Mouse (Mus musculus) right cerebral cortex, postnatal 36 days (tissue): ENCODE results near the gene Prkcb.
A peak's percentile ranks its signal among the peaks of the same experiment; 100 is the strongest.

Source experiments
- DNase-seq, 2 experiments: peaks; one replicate each; pipeline ENCODE4 v3.0.0; 2022; ENCODE audit warnings: low spot score in 2 of 2, mixed read lengths in 1 of 2

Prkcb gene

DNA sequence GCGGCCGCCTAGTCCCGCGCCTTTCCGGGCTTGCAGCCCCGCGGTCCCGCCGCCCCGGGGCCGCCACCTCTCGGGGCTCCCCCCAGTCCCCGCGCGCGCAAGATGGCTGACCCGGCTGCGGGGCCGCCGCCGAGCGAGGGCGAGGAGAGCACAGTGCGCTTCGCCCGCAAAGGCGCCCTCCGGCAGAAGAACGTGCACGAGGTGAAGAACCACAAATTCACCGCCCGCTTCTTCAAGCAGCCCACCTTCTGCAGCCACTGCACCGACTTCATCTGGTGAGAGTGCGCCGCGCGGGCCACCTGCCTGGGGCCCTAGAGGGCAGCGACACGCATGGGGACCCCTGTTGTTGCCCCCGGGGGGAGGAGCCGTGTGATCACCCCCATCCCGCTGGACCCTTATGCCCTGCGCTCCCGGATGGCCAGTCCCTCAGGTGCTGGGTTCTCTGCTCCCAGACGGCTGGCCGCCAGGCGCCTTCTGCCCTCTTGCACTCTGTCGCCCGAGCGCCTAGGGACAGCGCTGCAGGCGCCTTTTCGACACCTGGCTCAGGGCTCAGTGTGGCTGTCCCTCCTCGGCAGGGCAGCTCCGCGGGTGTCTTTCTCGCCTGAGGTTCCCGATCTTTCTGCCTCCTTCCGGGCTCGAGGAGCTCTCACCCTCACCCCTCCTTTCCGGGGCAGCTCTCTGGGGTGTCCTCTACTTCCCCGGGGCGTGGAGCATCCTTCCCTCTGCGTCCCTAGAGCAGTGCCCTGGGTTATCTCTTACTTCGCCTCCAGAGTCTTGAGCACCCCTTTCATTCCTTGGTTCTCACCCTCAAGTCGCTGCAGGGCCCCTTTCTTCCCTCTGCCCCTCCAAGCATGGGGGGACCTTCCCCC, 926 bp downstream of the Prkcb start:
- DNase-seq, result peak in 1 of 2 experiments; percentile 32

DNA sequence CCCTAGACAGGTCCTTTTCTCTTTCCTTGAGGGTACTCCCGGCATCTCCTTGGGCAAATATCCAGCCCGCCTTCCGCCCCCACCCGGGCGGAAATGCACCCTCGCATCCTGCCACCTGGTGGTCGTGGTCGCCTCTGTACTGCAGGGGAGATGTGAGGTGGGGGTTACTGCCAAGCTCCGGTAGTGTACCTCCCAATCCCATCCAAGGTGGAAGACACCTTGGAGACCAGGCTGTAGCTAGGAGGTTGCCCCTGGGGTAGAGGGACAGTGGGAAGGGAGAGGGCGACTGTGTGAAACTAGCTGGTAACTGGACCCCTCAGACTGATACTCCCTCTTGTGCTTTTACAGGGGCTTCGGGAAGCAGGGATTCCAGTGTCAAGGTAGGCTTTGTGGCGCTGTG, 1.6 kb downstream of the Prkcb start:
- no peak for DNase-seq

DNA sequence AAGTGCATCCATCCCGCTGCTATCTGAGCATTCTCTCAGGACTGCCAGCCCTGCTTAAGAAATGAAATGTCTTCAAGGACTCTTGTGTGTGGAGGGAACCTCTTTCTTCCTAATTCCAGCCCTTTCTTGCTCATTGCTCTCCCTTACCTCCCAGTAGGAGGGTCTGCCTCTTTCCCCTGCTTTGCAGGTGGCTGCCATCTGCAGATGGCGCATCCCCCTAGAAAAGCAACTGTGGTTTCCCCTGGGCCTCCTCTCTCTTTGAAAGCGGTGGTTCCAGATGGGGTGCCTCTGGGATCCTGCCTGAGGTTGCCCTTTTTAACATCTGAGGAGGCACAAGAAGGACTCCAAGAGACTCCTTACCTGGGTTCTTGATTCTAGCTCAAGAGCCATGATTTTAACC, 2.2 kb downstream of the Prkcb start:
- no peak for DNase-seq

DNA sequence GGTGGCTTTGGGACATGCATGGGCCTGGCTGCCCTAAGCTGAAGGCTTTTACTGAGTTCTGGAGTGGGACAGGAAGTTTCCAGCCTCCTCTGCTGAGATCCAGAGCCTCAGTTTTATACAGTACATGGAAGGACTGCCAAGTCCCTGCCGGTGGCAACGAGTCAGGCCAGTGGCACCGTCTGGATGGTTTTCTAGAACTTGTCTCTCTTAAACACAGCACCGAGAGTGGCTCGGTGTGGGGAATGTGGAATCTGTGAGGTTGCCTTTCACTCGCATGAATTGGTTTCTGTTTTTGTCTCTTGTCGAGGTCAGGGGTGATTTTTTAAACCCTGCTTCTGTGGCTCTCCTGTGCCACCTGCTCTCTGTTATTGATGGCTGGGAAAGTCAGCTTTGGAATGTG, 3.6 kb downstream of the Prkcb start:
- DNase-seq, result no peak

DNA sequence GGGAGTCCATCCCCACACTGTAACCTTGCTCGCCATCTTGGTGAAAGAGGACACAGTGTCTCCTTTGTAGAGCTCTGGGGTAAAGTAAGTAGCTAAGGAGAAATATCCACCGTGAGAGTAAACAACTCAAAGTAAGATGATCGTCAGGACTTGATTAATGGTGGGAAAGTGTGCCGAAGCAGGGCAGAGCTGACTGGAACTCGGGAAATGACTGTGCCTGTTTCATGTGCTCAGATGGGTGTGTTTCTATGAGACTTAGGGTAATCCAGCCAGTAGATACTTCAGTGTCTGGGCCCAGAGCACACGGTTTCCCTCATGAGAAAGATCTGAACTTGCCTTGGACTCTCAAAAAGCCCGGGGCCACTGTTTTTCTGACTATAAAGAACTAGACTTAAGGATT, 5.6 kb downstream of the Prkcb start:
- no peak for DNase-seq

DNA sequence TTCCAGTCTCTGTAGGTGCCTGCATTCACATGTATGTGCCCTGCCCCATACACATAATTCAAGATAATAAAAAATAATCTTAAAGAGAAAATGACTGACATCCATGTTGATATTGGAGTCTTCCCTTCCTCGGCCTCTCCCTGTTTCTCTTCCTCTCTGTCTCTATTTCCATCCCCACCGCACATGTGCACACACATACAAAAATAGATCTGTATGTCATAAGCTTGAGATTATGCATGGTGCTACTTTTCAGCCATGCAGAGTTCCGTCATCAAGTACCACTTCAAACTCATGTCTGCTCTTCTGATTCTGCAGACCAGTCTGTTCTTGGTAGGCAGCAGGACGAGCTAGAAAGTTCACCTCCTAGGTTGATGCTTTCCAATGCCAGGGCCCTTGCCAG, 6.8 kb downstream of the Prkcb start:
- no peak for DNase-seq

DNA sequence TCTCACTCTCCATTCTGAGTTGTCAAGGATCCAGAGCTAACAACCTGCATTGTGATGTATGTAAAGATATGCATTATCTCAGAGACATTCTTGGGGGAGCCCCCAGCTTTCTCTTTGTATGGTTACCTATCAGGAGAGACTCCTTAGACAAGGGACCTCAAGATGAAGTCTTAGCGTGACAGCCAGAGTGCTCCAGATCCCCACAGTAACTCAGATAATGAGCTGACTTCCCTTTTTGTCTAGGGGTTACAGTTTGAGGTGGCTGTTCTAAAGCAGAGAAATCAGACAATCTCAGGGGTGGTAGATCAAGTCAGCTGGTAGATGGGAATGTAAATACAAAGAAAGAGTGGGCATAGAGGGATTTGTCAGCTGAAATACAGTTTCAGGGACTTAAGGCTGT, 7.8 kb downstream of the Prkcb start:
- no peak for DNase-seq

DNA sequence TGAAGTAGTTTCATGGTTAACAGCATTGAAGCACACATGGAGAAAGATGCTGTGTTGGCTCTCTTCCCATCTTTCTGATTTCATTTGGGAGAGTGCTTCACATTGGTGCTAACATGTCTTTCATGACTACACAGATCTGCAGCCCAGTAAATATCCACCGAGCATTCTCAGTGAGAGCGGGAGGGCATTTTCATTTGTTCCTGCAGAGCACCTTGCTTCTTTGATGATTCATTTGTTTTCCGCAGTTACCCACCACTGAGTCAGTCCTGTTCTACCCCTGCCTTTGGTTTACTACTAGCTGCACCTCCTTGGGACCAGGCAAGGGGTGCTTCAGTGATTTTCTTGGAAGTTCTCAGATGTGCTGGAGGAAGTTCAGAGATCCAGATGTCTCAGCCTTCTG, 8.3 kb downstream of the Prkcb start:
- no peak for DNase-seq

DNA sequence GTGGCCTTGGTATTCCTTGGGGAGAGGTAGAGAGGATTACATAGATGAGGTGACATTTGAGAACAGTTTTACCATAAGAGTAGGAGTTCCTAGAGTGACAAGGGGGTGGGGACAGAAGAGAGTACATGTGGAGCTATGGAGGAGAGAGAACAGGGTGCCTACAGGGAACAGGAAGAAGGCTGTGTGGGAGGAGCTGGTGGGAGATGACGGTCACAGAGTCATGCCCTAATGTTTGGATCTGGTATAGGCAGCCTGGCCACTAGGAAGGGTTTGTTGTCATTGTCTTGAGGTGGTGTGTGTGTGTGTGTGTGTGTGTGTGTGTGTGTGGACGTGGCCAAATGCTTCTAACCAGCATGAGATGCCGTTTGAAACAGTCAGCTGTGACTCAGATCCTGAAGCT, 9.1 kb downstream of the Prkcb start:
- no peak for DNase-seq

DNA sequence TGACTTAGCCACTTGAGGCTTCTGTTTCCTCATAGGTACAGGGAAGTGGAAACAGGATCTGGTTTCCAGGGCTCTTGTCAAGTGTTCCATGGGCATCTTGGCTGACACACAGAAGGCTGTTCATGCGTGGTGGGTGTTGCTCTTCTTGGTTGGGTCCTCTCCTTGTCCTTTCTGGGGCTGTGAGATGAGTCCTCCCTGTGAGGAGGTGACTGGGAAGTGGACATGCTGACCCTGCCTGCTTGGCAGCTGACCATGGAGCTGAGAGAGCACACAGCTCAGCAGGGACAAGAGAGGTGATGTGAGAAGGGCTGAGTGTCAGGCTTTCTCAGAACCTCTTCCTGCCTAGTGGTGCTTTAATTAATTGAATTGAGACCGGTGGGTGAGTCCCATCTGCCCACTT, 10.2 kb downstream of the Prkcb start:
- DNase-seq, result no peak

DNA sequence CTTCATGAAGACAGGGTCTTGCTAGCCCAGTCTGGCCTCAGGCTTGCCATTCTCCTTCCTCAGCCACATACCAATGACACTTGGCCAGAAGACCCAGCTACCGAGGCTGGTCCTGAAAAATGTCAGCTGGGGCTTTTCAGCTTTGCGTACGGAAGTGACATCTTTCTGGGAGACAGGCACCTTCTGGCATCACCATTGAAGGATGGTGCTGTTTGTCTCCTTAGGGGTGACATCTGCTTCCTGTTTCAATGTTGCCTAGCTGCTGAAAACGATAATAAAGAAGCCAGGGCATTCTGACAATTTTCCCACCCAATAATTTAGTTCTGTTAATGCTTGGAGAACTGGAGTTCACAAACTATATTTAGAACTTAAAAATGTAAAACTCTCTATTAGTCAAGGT, 12.0 kb downstream of the Prkcb start:
- no peak for DNase-seq

DNA sequence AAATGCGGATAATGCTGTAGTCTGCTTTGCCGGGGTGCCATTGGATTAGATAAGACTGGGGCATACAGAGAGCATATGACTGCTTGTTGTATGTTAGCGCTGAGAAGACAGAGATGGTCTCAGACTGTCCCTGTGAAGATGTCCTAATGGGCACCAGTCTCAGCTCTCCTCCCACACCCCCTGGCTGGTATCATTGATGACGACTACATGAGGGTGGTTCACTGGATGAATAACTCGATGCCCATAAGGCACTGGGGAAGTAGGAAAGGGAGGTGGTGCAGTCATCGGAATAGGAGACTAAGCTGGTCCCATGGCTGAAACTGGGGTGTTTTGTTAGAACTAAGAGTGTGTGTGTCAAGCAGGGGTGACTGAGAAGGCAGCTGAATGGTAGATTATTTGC, 14.0 kb downstream of the Prkcb start:
- no peak for DNase-seq

DNA sequence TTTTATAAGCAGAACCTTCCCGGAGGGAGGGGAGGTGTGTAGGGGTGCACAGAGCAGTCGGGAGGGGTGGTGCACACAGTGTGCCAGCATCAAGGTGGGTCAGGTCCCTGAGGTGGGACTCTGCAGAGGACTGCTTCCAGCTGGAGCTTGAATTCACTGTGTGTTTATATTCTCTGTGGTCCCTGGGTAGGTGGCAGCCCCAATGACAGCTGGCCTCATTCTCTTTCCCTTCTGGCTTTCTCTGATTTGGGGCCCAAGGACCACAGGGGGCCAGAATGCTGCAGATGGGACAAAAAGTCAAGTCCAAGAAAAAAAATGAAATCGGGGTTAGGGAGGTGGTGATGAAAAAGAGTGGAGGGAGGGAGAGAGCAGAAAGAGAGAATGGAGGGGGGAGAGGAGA, 15.4 kb downstream of the Prkcb start:
- no peak for DNase-seq

DNA sequence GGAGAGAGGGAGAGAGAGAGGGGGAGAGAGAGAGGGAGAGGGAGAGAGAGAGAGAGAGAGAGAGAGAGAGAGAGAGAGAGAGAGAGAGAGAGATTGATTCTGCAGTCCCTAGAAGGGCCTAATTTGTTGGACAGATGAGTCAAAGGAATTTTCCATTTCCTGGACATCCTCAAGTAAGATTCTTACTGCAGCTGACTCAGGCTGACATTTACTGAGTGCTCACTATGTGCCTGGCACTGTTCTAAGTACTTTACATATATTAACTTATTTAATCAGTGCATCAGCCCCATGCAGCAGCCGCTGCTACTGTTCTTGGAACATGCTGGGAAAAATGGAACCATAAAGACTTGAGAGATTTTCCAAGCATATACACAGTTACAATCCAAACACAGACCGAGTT, 16.0 kb downstream of the Prkcb start:
- no peak for DNase-seq

DNA sequence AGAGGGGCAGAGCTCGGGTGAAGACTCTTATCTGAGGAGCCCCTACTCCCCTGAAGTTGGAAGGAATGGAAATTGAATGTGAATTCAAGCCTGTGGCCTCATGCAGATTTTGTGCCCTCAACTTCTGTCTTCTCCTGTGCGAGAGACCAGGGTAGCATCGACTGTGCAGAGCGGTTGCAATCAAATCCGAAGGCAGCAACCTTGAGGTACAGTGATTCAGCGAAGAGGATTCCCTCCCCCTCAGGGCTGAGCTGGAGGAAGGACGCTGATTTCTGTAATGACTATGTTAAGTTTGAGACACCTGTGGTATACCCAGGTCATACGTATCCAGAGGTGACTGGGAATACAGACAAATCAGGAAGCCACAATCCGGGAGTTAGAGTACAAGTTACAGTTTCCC, 18.7 kb downstream of the Prkcb start:
- DNase-seq, result no peak

DNA sequence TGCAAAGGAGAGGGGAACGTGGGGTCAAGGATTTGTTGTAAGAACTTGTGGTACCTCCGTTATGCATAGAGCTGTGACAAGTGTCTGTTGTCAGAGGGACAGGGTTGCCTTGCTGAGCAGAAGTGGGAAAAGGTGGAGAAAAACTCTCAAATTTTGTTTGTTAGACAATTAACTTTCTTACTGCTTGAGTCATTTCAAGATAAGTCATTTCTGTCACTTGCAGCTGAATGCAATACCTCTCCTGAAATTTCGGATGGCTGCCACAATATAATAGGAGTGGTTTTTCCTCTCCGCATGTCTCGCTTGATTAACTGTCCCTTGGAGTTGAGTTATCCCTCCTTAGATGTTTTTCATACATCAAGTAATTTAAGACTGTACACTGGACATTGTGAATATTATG, 20.1 kb downstream of the Prkcb start:
- DNase-seq, result no peak

DNA sequence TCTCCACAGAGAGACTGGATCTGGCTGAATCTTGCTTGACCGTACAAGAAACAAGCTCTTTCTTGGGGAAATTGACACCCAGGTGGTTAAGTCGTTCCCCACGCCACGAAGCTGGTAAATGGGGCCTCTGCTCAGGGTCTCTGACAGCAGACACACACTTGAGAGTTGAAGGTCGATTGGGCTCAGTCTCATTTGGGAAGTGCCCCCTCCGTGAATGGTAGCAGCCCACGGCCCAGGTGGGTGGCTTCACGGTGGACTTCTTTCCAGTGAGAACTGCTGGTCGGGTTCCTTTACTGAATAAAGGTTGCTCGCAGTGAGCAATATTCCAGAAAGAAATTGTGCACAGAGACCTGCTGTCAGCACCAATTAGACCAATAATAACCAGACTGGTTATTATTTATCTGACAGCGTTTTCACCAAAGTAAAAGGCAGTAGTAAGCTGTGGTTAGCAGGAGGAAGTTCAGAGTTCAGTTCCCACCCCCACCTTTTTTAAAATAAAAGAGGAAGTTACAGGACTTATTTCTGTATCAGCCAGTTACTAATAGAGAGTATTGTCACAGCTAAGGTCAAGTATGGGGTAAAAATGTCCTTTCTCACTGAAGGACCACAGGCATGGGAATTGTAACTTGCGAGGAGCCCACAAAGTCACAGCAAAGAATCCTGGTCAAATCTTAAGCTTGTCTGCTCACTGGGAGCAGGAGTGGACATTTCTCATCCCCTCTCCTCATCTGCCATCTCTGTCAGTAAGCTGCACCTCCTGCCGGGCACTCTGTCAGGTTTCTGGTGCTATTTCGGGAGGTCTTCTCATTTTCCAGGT, 21.6 kb downstream of the Prkcb start:
- DNase-seq, result no peak

DNA sequence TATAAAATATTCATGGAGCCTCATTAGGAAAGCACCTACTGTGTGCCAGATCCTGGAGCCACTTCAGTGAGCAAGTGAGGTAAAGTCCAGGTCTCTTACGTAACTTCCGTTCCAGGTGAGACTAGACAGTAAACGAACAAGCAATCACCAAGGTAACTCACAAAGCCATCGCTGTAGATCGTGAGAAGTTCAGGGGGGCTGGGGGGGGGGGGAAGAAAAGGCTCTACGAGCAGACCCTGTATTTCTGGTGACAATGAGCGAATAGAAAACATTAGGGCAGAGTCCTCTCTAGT, 22.1 kb downstream of the Prkcb start:
- DNase-seq, result no peak

DNA sequence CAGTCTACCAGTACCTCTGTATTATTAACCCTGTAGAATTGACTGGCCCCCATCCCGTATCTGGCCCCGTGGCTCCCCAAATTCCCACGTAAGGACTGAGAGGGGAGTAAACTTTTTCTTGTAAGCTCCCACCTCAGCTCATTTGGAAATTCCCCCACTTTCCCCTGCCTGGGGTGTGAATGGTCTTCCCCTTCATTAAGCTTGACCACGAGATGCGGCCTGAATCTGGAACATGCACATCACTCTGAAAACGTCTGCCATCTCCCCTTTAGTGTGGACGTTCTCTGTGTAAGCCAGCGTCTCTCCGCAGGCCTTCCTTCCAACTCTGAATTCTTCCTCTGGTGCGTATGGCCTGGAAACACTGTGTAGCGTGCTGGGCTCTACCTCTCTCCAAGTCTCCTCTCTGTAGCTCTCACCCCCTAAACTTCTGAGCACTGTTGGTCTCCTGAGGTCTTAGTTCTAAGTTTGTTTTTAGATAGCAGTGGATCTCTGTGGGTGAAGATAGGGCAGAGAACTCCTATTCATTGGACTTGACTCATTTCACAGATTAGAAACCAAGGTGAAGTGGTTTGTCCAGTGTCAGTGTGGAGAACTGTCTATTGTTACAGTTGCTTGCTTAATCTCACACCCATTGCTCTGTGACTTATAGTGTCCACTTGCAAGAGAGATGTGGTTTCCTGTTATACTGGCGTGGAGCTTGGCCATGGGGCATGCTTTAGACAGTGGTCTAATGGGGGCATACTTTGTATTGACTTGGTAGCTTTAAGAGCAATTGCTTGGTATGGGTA, 25.3 kb downstream of the Prkcb start:
- DNase-seq, result no peak

DNA sequence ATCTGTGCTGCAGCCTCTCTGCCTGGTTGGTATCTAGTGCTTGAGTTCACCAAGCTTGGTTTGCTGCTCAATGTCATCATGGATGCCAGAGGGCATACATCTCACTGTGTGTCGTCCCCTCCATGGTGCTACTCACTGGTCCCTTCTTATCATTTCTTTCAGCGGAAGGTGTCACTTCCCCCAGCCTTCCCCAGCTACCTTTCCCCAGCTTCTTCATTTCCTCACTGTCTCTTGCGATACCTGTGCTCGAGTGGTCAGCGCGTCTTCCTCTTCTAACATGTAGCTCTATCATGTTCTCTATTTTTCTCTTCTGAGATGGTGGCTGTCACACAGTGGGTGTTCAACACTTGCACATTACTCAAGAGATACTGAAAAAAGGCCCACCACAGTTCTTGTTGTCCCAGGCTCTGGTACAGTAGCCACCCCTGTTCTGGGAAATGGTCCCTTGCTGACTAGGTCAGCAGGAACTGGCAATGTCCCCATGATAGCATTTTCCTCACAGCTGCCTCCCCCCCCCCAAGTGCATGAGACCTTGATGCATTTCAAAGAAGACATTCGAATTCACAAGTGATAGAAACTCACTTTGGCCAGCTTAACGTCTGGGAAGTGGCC, 27.3 kb downstream of the Prkcb start:
- DNase-seq, result no peak

DNA sequence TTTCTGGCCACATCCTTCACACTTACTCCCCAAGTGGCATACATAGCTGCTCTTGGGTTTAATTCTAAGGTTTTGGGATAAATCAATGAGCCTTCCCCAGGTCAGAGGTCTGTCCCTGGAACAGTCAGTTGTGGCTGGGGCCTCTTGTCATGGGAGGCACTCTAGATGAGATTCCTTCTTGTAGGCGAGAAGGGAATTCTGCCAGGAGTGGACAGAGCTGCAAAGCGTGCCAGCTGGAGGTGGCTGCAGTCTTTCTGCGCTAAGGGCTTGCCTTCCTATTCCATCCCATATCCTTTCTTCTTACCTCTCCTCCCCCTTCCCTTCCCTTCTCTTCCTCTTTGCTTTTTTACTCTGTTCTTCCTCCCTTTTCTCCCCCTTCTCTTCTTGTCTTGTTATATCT, 28.1 kb downstream of the Prkcb start:
- DNase-seq, result no peak

DNA sequence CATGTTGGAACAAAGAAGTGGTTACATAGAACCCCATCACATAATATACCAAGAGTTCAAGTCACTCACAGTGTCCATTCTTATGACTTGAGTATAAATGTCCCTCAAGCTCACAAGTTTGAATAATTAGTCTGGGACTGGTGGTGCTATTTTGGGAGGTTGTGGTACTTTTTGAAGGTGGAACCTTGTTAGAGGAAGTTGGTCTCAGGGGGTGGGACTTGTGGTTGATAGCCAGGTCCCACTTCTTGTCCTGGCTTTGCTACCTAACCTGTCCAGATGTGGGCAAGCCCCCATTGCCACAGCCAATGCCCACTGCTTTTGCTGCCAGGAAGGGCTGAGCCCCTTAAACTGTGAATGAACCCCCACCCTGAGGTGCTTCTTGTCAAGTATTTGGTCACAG, 28.9 kb downstream of the Prkcb start:
- DNase-seq, result no peak
